Mouse (Mus musculus) embryo, embryonic 10 days (tissue): ENCODE measurements around the gene Ivd.

ENCODE experiments used
- DNase-seq: peaks from one replicate; pipeline ENCODE4 v3.0.0-alpha.2; 2015; ENCODE audit warnings: low spot score

Gene Ivd

GRCm38 (mm10) chr2:118861454-118862339, at the start of gene Ivd:
Gene Ivd (plus strand): TSS chr2:118861954.
- peak; percentile 94 for DNase-seq

DNA sequence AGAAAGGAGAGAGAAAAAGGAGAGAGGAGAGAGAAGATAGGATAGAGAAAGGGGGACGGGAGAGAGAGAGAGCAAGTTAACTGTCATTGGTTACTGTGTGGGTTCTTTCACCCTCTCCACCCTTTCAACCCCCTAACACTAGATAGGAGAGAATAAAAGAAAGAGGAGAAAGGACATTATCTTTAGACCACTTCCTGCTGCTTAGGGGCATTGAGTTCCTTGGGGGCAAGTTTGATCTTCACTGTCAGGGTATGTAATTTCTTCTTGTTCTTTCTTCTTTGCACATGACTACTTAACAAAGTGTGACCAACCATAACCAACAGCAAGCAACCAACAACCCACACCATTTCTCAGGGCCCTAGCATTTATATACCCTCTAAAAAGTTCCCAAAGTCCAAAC, 49.0 kb upstream of the Ivd start:
- no peak for DNase-seq

GRCm38 (mm10) chr2:118813981-118814836, 47.5 kb upstream of the Ivd start, which contains the start of gene Knstrn:
Gene Knstrn (plus strand): TSS chr2:118814003.
- peak; percentile 99 for DNase-seq

- DNase-seq: no peak
Observed at GRCm38 (mm10) chr2:118822800-118823199, 39.0 kb upstream of the Ivd start.

GRCm38 (mm10) chr2:118824396-118824795, 37.4 kb upstream of the Ivd start:
- DNase-seq: no peak

- no peak for DNase-seq
Observed at GRCm38 (mm10) chr2:118829096-118829495, 32.7 kb upstream of the Ivd start.

- DNase-seq: no peak
Observed at GRCm38 (mm10) chr2:118834061-118834460, 27.7 kb upstream of the Ivd start.

GRCm38 (mm10) chr2:118835115-118835514, 26.6 kb upstream of the Ivd start:
- DNase-seq: no peak

- DNase-seq: no peak
Observed at GRCm38 (mm10) chr2:118838330-118838729, 23.4 kb upstream of the Ivd start.

GRCm38 (mm10) chr2:118841186-118841585, 20.6 kb upstream of the Ivd start:
- DNase-seq: no peak

- DNase-seq: no peak
Observed at GRCm38 (mm10) chr2:118841774-118842173, 20.0 kb upstream of the Ivd start.

GRCm38 (mm10) chr2:118844427-118844826, 17.3 kb upstream of the Ivd start:
- no peak for DNase-seq

DNA sequence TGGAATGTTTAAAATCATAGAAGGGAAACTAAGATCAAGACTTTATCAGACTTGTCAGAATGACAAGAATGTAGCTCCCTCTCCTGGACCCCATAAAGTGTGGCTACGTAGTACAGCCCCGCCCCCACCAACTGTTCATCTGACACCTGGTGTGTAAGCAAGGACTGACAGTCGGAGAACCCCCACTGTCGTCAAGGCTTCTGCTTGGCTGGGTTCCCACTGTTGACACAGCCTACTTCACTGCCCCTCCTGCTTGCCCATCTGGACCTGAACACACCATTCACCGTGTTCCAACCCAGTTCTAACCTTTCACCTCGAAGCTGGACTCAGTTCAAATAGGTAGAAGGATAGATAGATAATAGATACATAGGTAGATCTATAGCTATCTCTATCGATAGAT, 15.5 kb upstream of the Ivd start:
- DNase-seq: no peak

- DNase-seq: peak; percentile 64
Observed at GRCm38 (mm10) chr2:118851756-118852155, 10.0 kb upstream of the Ivd start.

- DNase-seq: no peak
Observed at GRCm38 (mm10) chr2:118862340-118862675, 554 bp downstream of the Ivd start.

DNA sequence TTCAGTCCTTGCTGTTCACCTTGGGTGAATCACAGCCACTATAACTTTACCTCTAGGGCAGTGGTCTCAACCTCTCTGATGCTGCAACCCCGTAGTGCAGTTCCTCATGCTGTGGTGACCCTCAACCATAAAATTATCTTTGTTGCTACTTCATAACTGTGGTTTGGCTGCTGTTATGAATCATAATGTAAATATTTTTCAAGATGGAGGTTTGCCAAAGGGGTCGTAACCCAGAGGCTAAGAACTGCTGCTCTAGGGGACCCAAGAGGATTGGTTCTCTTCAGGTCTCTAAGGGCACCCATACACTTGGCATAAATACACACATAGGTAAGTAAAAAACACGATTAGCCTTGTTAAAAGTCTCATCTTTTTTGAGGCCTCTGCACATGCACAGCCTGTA, 8.8 kb downstream of the Ivd start:
- DNase-seq: no peak

- no peak for DNase-seq
Observed at GRCm38 (mm10) chr2:118871032-118871431, 9.3 kb downstream of the Ivd start.

DNA sequence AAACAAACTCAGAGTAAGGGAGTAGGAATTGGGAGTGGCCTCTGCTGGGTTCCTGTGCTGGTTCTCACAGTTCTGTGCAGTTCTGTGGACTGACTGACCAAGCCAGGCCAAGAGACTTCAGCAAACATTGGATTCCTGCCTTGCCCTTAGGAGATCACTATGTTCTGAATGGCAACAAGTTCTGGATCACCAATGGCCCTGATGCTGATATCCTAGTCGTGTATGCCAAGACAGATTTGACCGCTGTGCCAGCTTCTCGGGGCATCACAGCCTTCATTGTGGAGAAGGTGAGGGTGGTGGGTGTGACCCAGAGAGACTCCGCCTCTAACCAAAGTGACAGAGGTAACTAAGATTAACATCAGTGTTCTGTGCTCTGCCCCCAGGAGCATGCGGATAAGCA, 11.3 kb downstream of the Ivd start:
- no peak for DNase-seq

- DNase-seq: no peak
Observed at GRCm38 (mm10) chr2:118873890-118874430, 12.2 kb downstream of the Ivd start.

DNA sequence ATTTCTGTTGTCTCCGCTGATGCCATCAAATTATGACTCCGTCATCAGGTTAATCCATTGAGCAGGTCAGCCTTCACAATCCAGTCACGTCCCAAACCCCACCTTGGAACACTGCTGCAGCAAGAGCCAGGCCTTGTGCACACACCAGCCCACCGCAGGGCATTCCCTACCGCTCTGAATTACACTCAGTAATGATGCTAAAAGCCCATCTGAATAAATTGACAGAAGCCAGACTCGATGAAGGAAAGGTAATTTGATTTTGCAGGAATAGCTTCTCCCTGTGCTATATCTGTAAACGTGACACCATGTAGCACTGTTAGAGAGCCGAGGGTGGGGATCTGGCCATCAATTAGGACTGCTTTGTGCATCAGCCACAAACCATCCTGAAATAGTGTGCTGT, 13.6 kb downstream of the Ivd start:
- DNase-seq: no peak

- DNase-seq: no peak
Observed at GRCm38 (mm10) chr2:118876453-118876852, 14.7 kb downstream of the Ivd start.

GRCm38 (mm10) chr2:118881019-118881418, 19.3 kb downstream of the Ivd start:
- DNase-seq: no peak

DNA sequence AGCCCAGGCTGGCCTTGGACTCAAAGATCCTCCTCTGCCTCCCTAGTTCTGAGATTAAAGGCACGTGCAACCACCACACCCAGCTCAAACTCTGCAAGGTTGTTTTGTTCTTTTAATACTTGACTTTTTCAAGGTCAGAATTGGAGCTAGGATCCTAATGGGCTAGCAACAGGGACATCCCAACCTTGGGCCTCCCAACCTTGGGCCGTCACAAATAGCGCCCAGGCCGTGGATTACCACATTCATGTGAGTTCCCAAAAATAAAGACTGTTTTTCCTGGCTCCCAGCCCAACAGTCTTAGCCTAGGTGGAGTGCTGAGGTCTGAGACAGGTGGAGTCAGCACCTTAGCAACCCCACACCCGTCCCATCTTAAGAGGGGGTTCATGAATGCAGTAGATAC, 20.2 kb downstream of the Ivd start:
- no peak for DNase-seq
